Mouse (Mus musculus): ENCODE data around the gene Chd3.

DNA sequence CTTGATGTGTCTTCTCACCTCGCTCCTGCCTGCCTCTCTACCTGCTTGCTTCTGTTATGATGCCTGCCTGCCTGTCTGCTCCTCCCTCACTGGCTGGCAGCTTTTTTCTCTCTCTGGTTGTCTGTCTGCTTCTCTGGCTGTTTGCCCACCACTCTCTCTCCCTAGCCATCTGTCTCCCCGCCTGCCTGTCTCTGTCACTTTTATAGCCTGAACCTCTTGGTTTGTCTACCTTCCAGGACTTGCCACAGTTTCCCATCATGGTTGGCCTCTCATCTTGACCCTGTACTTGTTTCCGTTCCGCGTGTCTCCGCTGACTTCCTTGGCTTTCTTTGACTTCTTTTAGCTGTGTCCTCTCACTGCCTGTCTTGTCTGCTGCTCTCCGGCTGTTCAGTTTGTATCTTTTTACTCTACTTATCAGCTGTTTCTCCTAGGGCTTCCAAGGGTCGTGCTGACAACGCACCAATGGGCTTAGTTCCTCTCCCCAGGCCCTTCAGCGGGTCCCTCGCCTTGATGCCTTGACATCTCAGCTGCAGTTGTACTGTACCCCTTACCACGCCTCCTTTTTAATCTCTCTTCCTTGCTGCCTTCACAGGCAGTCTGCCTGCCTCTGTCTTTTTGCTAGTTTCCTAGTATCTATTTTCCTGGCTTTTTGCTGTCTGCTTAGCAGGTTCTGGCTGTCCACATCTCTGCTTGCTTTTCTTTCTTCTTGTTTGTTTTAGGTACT lies 3.0 kb upstream of the Chd3 start:
- no peak for TF ChIP-seq CTCF (IDR thresholded peaks at IDR 0.05; ENCODE audit: low read depth, low read length)
- no peak for TF ChIP-seq POLR2A (IDR thresholded peaks at IDR 0.05; ENCODE audit: borderline replicate concordance, low read depth, low read length)
